ENCODE assay signal across 7 mouse cellular contexts in the genomic region with DNA sequence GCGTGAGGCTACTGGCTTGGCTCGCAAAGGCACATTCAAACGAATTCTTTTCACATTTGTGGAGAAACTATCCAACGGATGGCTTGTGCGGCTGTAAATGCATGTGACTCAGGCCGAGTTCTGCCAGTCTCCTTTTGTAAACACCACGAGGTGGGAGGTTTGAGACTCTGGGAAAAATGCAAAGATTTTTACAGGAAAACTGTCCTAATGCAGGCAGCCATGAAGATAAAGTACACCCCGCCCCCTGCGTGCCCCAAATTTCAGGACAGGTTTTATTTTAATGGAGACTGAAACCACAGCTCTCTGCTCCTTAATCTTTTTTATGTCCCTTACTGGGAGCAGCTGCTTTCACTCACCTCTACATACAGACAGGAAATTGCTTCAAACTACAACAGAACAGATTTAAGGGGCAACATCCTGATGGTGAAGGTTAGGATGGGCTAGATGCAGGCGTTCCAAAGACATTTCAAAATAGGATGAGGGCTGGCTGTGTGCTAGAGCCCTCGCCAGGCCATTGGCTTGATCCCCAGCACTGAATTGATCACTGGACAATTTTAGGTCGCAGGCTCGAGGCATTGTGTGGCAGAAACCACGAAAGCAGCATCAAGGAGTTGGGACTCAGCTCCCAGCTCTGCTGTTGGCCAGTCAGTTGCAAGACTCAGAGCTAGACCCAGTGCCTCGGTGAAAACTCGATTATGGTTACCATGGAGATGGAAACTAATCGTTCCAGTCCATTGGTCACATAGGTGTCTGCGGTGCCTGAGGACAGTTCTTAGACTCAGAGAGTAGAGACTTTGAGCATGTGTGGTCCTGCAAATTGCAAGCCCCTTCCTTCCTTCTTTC.
DNase-seq lines count a peak whose midpoint lies in the region; ATAC-seq and TF ChIP-seq lines count a peak whose summit lies in the region.

No protein-coding gene starts in this region.

- no peak for TF ChIP-seq CTCF in kidney, postnatal 0 days (IDR thresholded peaks at IDR 0.05; ENCODE audit: low read depth)

- H3K4me1 ChIP-seq in neural tube, embryonic 11.5 days (ENCODE audit: control insufficient read depth, insufficient read depth, low read length): peaks cover 18% of the 10 kb centered on the region
- peaks cover 10% of the 10 kb centered on the region for H3K4me1 ChIP-seq in forebrain, embryonic 11.5 days (replicated peaks; ENCODE audit: control insufficient read depth, insufficient read depth, low read length)
- H3K4me1 ChIP-seq in kidney, postnatal 0 days (replicated peaks; ENCODE audit: insufficient read depth, low read length): peaks cover 33% of the 10 kb centered on the region
- peaks cover 28% of the 10 kb centered on the region for H3K4me1 ChIP-seq in neural tube, embryonic 12.5 days

- H3K4me2 ChIP-seq in neural tube, embryonic 11.5 days (ENCODE audit: low read depth): no peak overlapping the region
- H3K4me2 ChIP-seq in forebrain, embryonic 11.5 days (ENCODE audit: low read depth, low read length, severe bottlenecking): no peak overlapping the region
- peak overlapping the region; percentile 27; the same call in 1 of the 2 replicates for H3K4me2 ChIP-seq in kidney, postnatal 0 days (ENCODE audit: low read length)
- peak overlapping the region; percentile 12; the same call in 1 of the 2 replicates for H3K4me2 ChIP-seq in neural tube, embryonic 12.5 days (replicated peaks)

- no peaks in the 10 kb centered on the region for H3K9me3 ChIP-seq in neural tube, embryonic 11.5 days (ENCODE audit: control insufficient read depth, low read length)
- no peaks in the 10 kb centered on the region for H3K9me3 ChIP-seq in forebrain, embryonic 11.5 days (ENCODE audit: control insufficient read depth, low read length)
- H3K9me3 ChIP-seq in kidney, postnatal 0 days (replicated peaks; ENCODE audit: low read length): no peaks in the 10 kb centered on the region
- H3K9me3 ChIP-seq in neural tube, embryonic 12.5 days: no peaks in the 10 kb centered on the region

- peak; percentile 32 for DNase-seq in neural tube, embryonic 11.5 days (ENCODE audit: low spot score)
- DNase-seq in neural tube, embryonic 10.5 days (ENCODE audit: extremely low spot score, low spot score): no peak
- peak; percentile 48 for DNase-seq in forebrain, embryonic 11.5 days (ENCODE audit: low spot score)
- peak; percentile 94 for DNase-seq in kidney, postnatal 0 days (ENCODE audit: low spot score)
- no peak for DNase-seq in adrenal gland, adult 8-10 months
- no peak for DNase-seq in layer of hippocampus, adult 11-12 months (ENCODE audit: low spot score)

- no peaks in the 10 kb centered on the region for H3K27me3 ChIP-seq in neural tube, embryonic 11.5 days (ENCODE audit: control insufficient read depth, insufficient read depth, low read length)
- no peaks in the 10 kb centered on the region for H3K27me3 ChIP-seq in forebrain, embryonic 11.5 days (ENCODE audit: control insufficient read depth, insufficient read depth, low read length)
- no peaks in the 10 kb centered on the region for H3K27me3 ChIP-seq in kidney, postnatal 0 days (ENCODE audit: insufficient read depth, low read length)
- no peaks in the 10 kb centered on the region for H3K27me3 ChIP-seq in neural tube, embryonic 12.5 days (replicated peaks)

- ATAC-seq in neural tube, embryonic 11.5 days (ENCODE audit: insufficient read depth, low FRiP score, low TSS enrichment): peak; percentile 52; the same call in 1 of the 2 replicates
- peak; percentile 61; the same call in 1 of the 2 replicates for ATAC-seq in forebrain, embryonic 11.5 days (replicated peaks; ENCODE audit: low FRiP score)
- peak; percentile 44; the same call in 1 of the 2 replicates for ATAC-seq in kidney, postnatal 0 days (replicated peaks; ENCODE audit: low FRiP score, low read depth)
- peak; percentile 48; the same call in 1 of the 2 replicates for ATAC-seq in neural tube, embryonic 12.5 days (ENCODE audit: low FRiP score, low read depth)

- no peaks in the 10 kb centered on the region for H3K36me3 ChIP-seq in neural tube, embryonic 11.5 days (ENCODE audit: control insufficient read depth, insufficient read depth, low read length)
- no peaks in the 10 kb centered on the region for H3K36me3 ChIP-seq in forebrain, embryonic 11.5 days (ENCODE audit: control insufficient read depth, insufficient read depth, low read length)
- H3K36me3 ChIP-seq in kidney, postnatal 0 days (ENCODE audit: insufficient read depth, low read length): no peaks in the 10 kb centered on the region
- H3K36me3 ChIP-seq in neural tube, embryonic 12.5 days: no peaks in the 10 kb centered on the region

- no peak overlapping the region for H3K4me3 ChIP-seq in neural tube, embryonic 11.5 days (ENCODE audit: low read depth, low read length)
- H3K4me3 ChIP-seq in forebrain, embryonic 11.5 days (ENCODE audit: low read depth, low read length): no peak overlapping the region
- H3K4me3 ChIP-seq in kidney, postnatal 0 days (replicated peaks; ENCODE audit: low read depth, low read length): no peak overlapping the region
- no peak overlapping the region for H3K4me3 ChIP-seq in neural tube, embryonic 12.5 days

- no peak overlapping the region for H3K9ac ChIP-seq in neural tube, embryonic 11.5 days (ENCODE audit: low read length)
- no peak overlapping the region for H3K9ac ChIP-seq in forebrain, embryonic 11.5 days (ENCODE audit: low read length)
- H3K9ac ChIP-seq in kidney, postnatal 0 days (ENCODE audit: low read depth, low read length): no peak overlapping the region
- no peak overlapping the region for H3K9ac ChIP-seq in neural tube, embryonic 12.5 days

- H3K27ac ChIP-seq in neural tube, embryonic 11.5 days (ENCODE audit: low read depth, low read length): no peak overlapping the region
- no peak overlapping the region for H3K27ac ChIP-seq in forebrain, embryonic 11.5 days (ENCODE audit: low read depth, low read length)
- peak overlapping the region; percentile 82 for H3K27ac ChIP-seq in kidney, postnatal 0 days
- no peak overlapping the region for H3K27ac ChIP-seq in neural tube, embryonic 12.5 days

- 59% methylated on average over 18 of the region's 18 CpGs for WGBS in neural tube, embryonic 11.5 days
- WGBS in forebrain, embryonic 11.5 days: 54% methylated on average over 18 of the region's 18 CpGs
- WGBS in kidney, postnatal 0 days: 18% methylated on average over 18 of the region's 18 CpGs
- WGBS in neural tube, embryonic 12.5 days: 44% methylated on average over 18 of the region's 18 CpGs

Comparison
In these comparisons a context has a peak if more than half of its experiments do, and no peak if none do; other contexts are left out.
1. DNase-seq: peak in neural tube, embryonic 11.5 days (single experiment), forebrain, embryonic 11.5 days (single experiment) and kidney, postnatal 0 days (single experiment); none in neural tube, embryonic 10.5 days (single experiment), adrenal gland, adult 8-10 months (single experiment) and layer of hippocampus, adult 11-12 months (single experiment).
2. H3K4me2 ChIP-seq: peak in kidney, postnatal 0 days (single experiment) and neural tube, embryonic 12.5 days (single experiment); none in neural tube, embryonic 11.5 days (single experiment) and forebrain, embryonic 11.5 days (single experiment).
3. Peak in every context shown above with its lines, with median percentiles within 50 percentile points of each other: ATAC-seq.